Mouse (Mus musculus): ENCODE measurements around the gene Atl2. TPM values are rescaled to one million over a fixed set of nuclear protein-coding genes. Genes with fewer than 3 reads are reported as not detected.
A peak's percentile ranks its signal among the peaks of the same experiment; 100 is the strongest.

The Atl2 gene
- total RNA-seq (2021) = 10 to 100 TPM; 49.9 to 56.0 TPM
- long read RNA-seq, transcript Atl2-201 (13 exons, 3,618 nt) = major isoform, 29 of 97 reads
- long read RNA-seq, partial matches to known transcripts = 6 of 97 reads
- long read RNA-seq, other reads (novel, unspliced or antisense) = 59 of 97 reads

GRCm38 (mm10) chr17:79895911-79896423 lies at the start of gene Atl2:
Gene Atl2 (minus strand): TSS chr17:79896123.
- DNase-seq (ENCODE audit: low spot score in 2 of 2) = peak; percentile 91 to 96

GRCm38 (mm10) chr17:79944851-79945250 lies 48.9 kb upstream of the Atl2 start:
- DNase-seq (ENCODE audit: low spot score in 2 of 2) = no peak

- no peak for DNase-seq (ENCODE audit: low spot score in 2 of 2)
Measured at GRCm38 (mm10) chr17:79942418-79942817, 46.5 kb upstream of the Atl2 start.

GRCm38 (mm10) chr17:79939133-79939532 lies 43.2 kb upstream of the Atl2 start:
- DNase-seq (ENCODE audit: low spot score in 2 of 2) = no peak

- DNase-seq (ENCODE audit: low spot score in 2 of 2) = no peak
Measured at GRCm38 (mm10) chr17:79937921-79938601, 42.1 kb upstream of the Atl2 start.

GRCm38 (mm10) chr17:79934370-79934769 lies 38.4 kb upstream of the Atl2 start:
- DNase-seq (ENCODE audit: low spot score in 2 of 2) = no peak

GRCm38 (mm10) chr17:79932676-79933278 lies 36.9 kb upstream of the Atl2 start:
- DNase-seq (ENCODE audit: low spot score in 2 of 2) = no peak

GRCm38 (mm10) chr17:79927110-79927509 lies 31.2 kb upstream of the Atl2 start:
- no peak for DNase-seq (ENCODE audit: low spot score in 2 of 2)

GRCm38 (mm10) chr17:79926486-79926885 lies 30.6 kb upstream of the Atl2 start:
- no peak for DNase-seq (ENCODE audit: low spot score in 2 of 2)

GRCm38 (mm10) chr17:79925865-79926421 lies 30.0 kb upstream of the Atl2 start:
- DNase-seq (ENCODE audit: low spot score in 2 of 2) = no peak

- DNase-seq (ENCODE audit: low spot score in 2 of 2) = peak in 1 of 2 experiments; percentile 23
Measured at GRCm38 (mm10) chr17:79920355-79920754, 24.4 kb upstream of the Atl2 start.

GRCm38 (mm10) chr17:79919566-79920350 lies 23.8 kb upstream of the Atl2 start:
- peak in 1 of 2 experiments; percentile 36 for DNase-seq (ENCODE audit: low spot score in 2 of 2)

GRCm38 (mm10) chr17:79918484-79919004 lies 22.6 kb upstream of the Atl2 start:
- DNase-seq (ENCODE audit: low spot score in 2 of 2) = no peak

GRCm38 (mm10) chr17:79916996-79917395 lies 21.1 kb upstream of the Atl2 start:
- no peak for DNase-seq (ENCODE audit: low spot score in 2 of 2)

- DNase-seq (ENCODE audit: low spot score in 2 of 2) = no peak
Measured at GRCm38 (mm10) chr17:79912174-79912573, 16.3 kb upstream of the Atl2 start.

- no peak for DNase-seq (ENCODE audit: low spot score in 2 of 2)
Measured at GRCm38 (mm10) chr17:79911718-79912117, 15.8 kb upstream of the Atl2 start.

GRCm38 (mm10) chr17:79909571-79909970 lies 13.6 kb upstream of the Atl2 start:
- no peak for DNase-seq (ENCODE audit: low spot score in 2 of 2)

- no peak for DNase-seq (ENCODE audit: low spot score in 2 of 2)
Measured at GRCm38 (mm10) chr17:79907698-79908097, 11.8 kb upstream of the Atl2 start.

GRCm38 (mm10) chr17:79906791-79907494 lies 11.0 kb upstream of the Atl2 start:
- DNase-seq (ENCODE audit: low spot score in 2 of 2) = no peak

GRCm38 (mm10) chr17:79904593-79904992 lies 8.7 kb upstream of the Atl2 start:
- no peak for DNase-seq (ENCODE audit: low spot score in 2 of 2)

Measured in layer of hippocampus, adult 18-20 months (tissue).